Mouse (Mus musculus) bone marrow macrophage, adult 2 months (primary cell): Measurements from ENCODE around the gene C2cd5.

ENCODE experiments used
- CTCF ChIP-seq: IDR thresholded peaks from 2 replicates; pipeline ENCODE4 v1.5.1; 2012; ENCODE audit warnings: low read depth, mild to moderate bottlenecking, low read length, moderate library complexity
- POLR2A ChIP-seq: IDR thresholded peaks from 2 replicates; pipeline ENCODE4 v1.6.1; 2012; ENCODE audit warnings: mild to moderate bottlenecking, low read depth, low read length, borderline replicate concordance

DNA sequence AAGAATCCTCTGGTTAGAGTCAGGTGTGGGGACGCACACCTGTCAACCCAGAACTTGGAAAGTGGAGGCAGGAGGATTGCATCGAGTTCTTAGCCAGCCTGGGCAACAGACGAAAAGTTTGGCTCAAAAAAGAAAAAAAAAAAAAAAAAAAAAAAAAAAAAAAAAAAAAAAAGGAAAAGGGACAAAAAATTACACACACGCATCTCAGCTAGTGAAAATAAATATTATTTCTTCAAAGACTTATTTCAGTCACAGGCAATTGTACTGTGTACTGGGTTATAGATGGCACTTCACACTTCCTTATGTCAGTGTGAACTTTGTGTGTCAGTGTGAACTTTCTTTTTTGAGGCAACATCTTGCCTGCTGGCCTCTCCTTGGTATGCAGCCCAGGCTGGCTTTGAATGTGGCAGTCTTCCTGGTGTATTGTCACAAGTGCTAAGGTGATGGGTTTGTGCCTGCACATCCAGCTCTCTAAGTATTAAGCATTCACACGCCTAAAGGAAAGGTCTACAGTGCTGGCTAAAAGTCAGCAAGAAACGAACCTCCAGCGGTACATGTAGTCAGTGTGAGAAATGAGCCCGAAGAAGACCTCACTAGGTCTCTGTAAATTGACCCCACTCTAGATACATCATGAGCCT is 656 bp upstream of the C2cd5 start:
- TF ChIP-seq POLR2A (no peak), CTCF (no peak)
